Mouse (Mus musculus) forebrain, embryonic 14.5 days (tissue): ENCODE data around the gene Mtg2. TPM values are rescaled to one million over a fixed set of nuclear protein-coding genes. Genes with fewer than 3 reads are reported as not detected.

Experiments
- ATAC-seq: fragments of 200-750 bp; cut with Nextera tagmentation; 2 replicates; pipeline ENCODE4 v1.8.0; 2017; ENCODE audit warnings: mild to moderate bottlenecking, moderate library complexity
- DNase-seq: peaks from one replicate; pipeline ENCODE4 v3.0.0-alpha.2; 2015; ENCODE audit warnings: low spot score
- H3K27ac ChIP-seq: fragments of 300-500 bp; sonication (generic); 2 replicates; pipeline ENCODE4 v1.5.1; 2014; ENCODE audit warnings: low read depth, mild to moderate bottlenecking, control low read depth, low read length, moderate library complexity
- H3K27me3 ChIP-seq: fragments of 300-500 bp; sonication (generic); replicated peaks from 2 replicates; pipeline ENCODE4 v1.6.1; 2014; ENCODE audit warnings: low read length, control low read depth, mixed read lengths; ENCODE audit not compliant: control insufficient read depth, insufficient read depth
- H3K36me3 ChIP-seq: fragments of 300-500 bp; sonication (generic); 2 replicates; pipeline ENCODE4 v1.6.1; 2014; ENCODE audit warnings: low read length, control low read depth; ENCODE audit not compliant: control insufficient read depth, insufficient read depth
- H3K4me1 ChIP-seq: fragments of 300-500 bp; sonication (generic); 2 replicates; pipeline ENCODE4 v1.6.1; 2014; ENCODE audit warnings: antibody characterized with exemption, low read length, control low read depth; ENCODE audit not compliant: control insufficient read depth, insufficient read depth
- H3K4me2 ChIP-seq: fragments of 300-500 bp; sonication (generic); 2 replicates; pipeline ENCODE4 v1.6.1; 2014; ENCODE audit warnings: mild to moderate bottlenecking, control low read depth, low read length
- H3K4me3 ChIP-seq: fragments of 300-500 bp; sonication (generic); 2 replicates; pipeline ENCODE4 v1.5.1; 2014; ENCODE audit warnings: low read depth, low read length, control low read depth
- H3K9ac ChIP-seq: fragments of 300-500 bp; sonication (generic); 2 replicates; pipeline ENCODE4 v1.6.1; 2014; ENCODE audit warnings: mild to moderate bottlenecking, low read length, control low read depth, moderate library complexity
- H3K9me3 ChIP-seq: fragments of 300-500 bp; sonication (generic); replicated peaks from 2 replicates; pipeline ENCODE4 v1.6.1; 2016; ENCODE audit warnings: low read length, control low read depth, mixed read lengths; ENCODE audit not compliant: control insufficient read depth
- WGBS: fragments of 180-500 bp; shearing (Covaris S2); extraction: QIAGEN DNeasy Blood & Tissue Kit; methylation state at CpG from one replicate; pipeline ENCODE4 v1.1.7; 2014; 5-methylcytosine and 5-hydroxymethylcytosine counted together
- polyA plus RNA-seq: library from polyadenylated mRNA; unstranded; fragments of >200 nt; fragmentation: Nextera tagmentation; extraction: Ambion mirVana; gene quantifications from 2 replicates; pipeline ENCODE4 v1.2.1, GENCODE M21; 2014

Mtg2 gene
- polyA plus RNA-seq, 1 experiment from 2014 or later: 34.3 TPM

GRCm38 (mm10) chr2:180032925-180033324 lies 37.5 kb upstream of the Mtg2 start:
- Histone ChIP-seq H3K36me3 (peaks cover 100% of the 10 kb centered on the region), H3K27ac (no peak overlapping the region), H3K9ac (no peak overlapping the region), H3K4me3 (no peak overlapping the region), H3K4me2 (no peak overlapping the region), H3K4me1 (peaks cover 8% of the 10 kb centered on the region), H3K9me3 (no peaks in the 10 kb centered on the region), H3K27me3 (no peaks in the 10 kb centered on the region)
- 73% methylated on average over 3 of the region's 3 CpGs for WGBS
- ATAC-seq (no peak), DNase-seq (no peak)

- H3K4me2 ChIP-seq: no peak overlapping the region
- H3K4me1 ChIP-seq: 0 out of 2 replicates have a peak, but pooled peaks cover under 1% of the 10 kb centered on the region
- WGBS: 76% methylated on average over 3 of the region's 3 CpGs
- no peak overlapping the region for H3K4me3 ChIP-seq
- no peak overlapping the region for H3K9ac ChIP-seq
- no peaks in the 10 kb centered on the region for H3K9me3 ChIP-seq
- ATAC-seq (no peak), DNase-seq (no peak)
- H3K36me3 ChIP-seq: peaks cover 100% of the 10 kb centered on the region
- H3K27me3 ChIP-seq: no peaks in the 10 kb centered on the region
- no peak overlapping the region for H3K27ac ChIP-seq
Measured at GRCm38 (mm10) chr2:180033956-180034355, 36.4 kb upstream of the Mtg2 start.

- no peaks in the 10 kb centered on the region for H3K9me3 ChIP-seq
- H3K4me3 ChIP-seq: no peak overlapping the region
- 71% methylated on average over 5 of the region's 5 CpGs for WGBS
- no peak for ATAC-seq
- no peak overlapping the region for H3K9ac ChIP-seq
- H3K27ac ChIP-seq: no peak overlapping the region
- no peak overlapping the region for H3K4me2 ChIP-seq
- peaks cover 95% of the 10 kb centered on the region for H3K36me3 ChIP-seq
- H3K27me3 ChIP-seq: no peaks in the 10 kb centered on the region
- H3K4me1 ChIP-seq: no peaks in the 10 kb centered on the region
- no peak for DNase-seq
Measured at GRCm38 (mm10) chr2:180034753-180035152, 35.6 kb upstream of the Mtg2 start.

GRCm38 (mm10) chr2:180040406-180040805 lies 30.0 kb upstream of the Mtg2 start:
- no peak for ATAC-seq
- DNase-seq: no peak
- H3K4me1 ChIP-seq: peaks cover 30% of the 10 kb centered on the region
- H3K9me3 ChIP-seq: no peaks in the 10 kb centered on the region
- peaks cover 40% of the 10 kb centered on the region for H3K36me3 ChIP-seq
- H3K27me3 ChIP-seq: no peaks in the 10 kb centered on the region
- no peak overlapping the region for H3K27ac ChIP-seq
- H3K4me2 ChIP-seq: peak overlapping the region; percentile 82
- H3K4me3 ChIP-seq: peak overlapping the region; percentile 94; the same call in 1 of the 2 replicates
- WGBS: 55% methylated on average over 6 of the region's 6 CpGs
- H3K9ac ChIP-seq: peak overlapping the region; percentile 83; the same call in 1 of the 2 replicates

- WGBS: under 1% methylated on average over 66 of the region's 66 CpGs
- DNase-seq (peak; percentile 51), ATAC-seq (peak; percentile 57)
- Histone ChIP-seq H3K36me3 (peaks cover 30% of the 10 kb centered on the region), H3K9me3 (no peaks in the 10 kb centered on the region), H3K9ac (peak overlapping the region; percentile 83), H3K27me3 (no peaks in the 10 kb centered on the region), H3K4me1 (peaks cover 30% of the 10 kb centered on the region), H3K4me2 (peak overlapping the region; percentile 82), H3K4me3 (peak overlapping the region; percentile 94), H3K27ac (peak overlapping the region; percentile 97)
Measured at GRCm38 (mm10) chr2:180041577-180042255, 28.7 kb upstream of the Mtg2 start.

GRCm38 (mm10) chr2:180042256-180042857 lies 28.0 kb upstream of the Mtg2 start, which contains the start of the genes Psma7 and Ss18l1:
Psma7 (minus strand) TSS chr2:180042433.
Ss18l1 (plus strand) TSS chr2:180042509.
- ATAC-seq (peak; percentile 97), DNase-seq (peak; percentile 96)
- Histone ChIP-seq H3K9me3 (no peaks in the 10 kb centered on the region), H3K36me3 (peaks cover 25% of the 10 kb centered on the region), H3K4me2 (peak within 1 kb of the TSS; percentile 88), H3K4me1 (peaks cover 30% of the 10 kb centered on the region), H3K27me3 (no peaks in the 10 kb centered on the region), H3K4me3 (peak within 1 kb of the TSS; percentile 94), H3K9ac (peak within 1 kb of the TSS; percentile 83), H3K27ac (peak within 1 kb of the TSS; percentile 97)
- WGBS: under 1% methylated on average over 58 of the region's 78 CpGs

- no peaks in the 10 kb centered on the region for H3K9me3 ChIP-seq
- peak; percentile 66 for ATAC-seq
- WGBS: under 1% methylated on average over 65 of the region's 66 CpGs
- H3K9ac ChIP-seq: peak overlapping the region; percentile 83
- H3K27me3 ChIP-seq: no peaks in the 10 kb centered on the region
- H3K4me2 ChIP-seq: peak overlapping the region; percentile 88
- H3K4me1 ChIP-seq: peaks cover 30% of the 10 kb centered on the region
- DNase-seq: peak; percentile 78
- peak overlapping the region; percentile 94 for H3K4me3 ChIP-seq
- H3K36me3 ChIP-seq: peaks cover 19% of the 10 kb centered on the region
- H3K27ac ChIP-seq: peak overlapping the region; percentile 97
Measured at GRCm38 (mm10) chr2:180042858-180043515, 27.4 kb upstream of the Mtg2 start.

- H3K4me1 ChIP-seq: peaks cover 28% of the 10 kb centered on the region
- no peak overlapping the region for H3K27ac ChIP-seq
- H3K4me2 ChIP-seq: no peak overlapping the region
Measured at GRCm38 (mm10) chr2:180045283-180045682, 25.1 kb upstream of the Mtg2 start.

More at GRCm38 (mm10) chr2:180045283-180045682, 25.1 kb upstream of the Mtg2 start:
- Histone ChIP-seq H3K27me3 (no peaks in the 10 kb centered on the region), H3K4me3 (no peak overlapping the region), H3K9ac (no peak overlapping the region), H3K9me3 (no peaks in the 10 kb centered on the region), H3K36me3 (0 out of 2 replicates have a peak, but pooled peaks cover 5% of the 10 kb centered on the region)
- WGBS: 53% methylated on average over 4 of the region's 4 CpGs
- ATAC-seq: no peak
- DNase-seq: peak; percentile 69
